Mouse (Mus musculus): ENCODE data around the gene Mto1.

Gene Mto1

DNA sequence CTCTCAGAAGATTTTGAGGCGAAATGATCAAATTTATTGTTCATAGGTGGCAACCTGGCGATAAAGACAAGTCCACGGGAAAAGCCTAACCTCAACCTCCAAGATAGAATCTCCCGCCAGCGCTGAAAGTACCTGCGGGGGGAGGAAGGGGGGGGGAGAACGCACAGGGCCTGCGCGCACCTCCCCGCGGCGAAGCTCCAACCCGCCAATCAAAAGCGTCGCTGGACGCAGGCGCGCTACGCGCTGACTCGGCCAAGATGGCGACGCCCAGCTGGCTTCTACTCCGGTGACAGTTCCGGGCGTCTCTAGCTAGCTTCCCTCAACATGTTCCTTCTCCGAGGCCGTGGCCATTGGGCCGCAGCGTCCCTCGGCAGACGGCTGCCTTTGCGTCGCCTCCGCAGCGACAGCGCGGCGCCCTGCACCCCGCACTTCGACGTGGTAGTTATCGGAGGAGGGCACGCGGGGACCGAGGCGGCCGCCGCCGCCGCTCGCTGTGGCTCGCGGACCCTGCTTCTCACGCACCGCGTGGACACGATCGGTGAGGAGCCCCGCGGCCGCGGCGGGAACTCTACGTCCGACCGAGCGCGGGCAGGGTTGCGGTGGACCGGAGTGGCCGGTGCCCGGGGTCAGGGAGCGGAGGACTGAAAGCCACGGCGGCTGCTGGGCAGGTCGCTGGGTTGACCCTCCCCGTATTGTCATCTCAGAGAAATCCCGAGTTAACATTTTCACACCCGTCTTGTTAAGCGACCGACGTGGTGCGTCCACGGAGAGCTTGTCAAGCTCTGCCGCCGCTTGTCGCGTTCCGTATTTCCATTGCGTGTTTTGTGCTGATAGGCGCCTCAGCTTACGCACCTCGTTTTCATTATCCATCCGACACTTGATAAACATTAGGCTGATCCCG is at the start of gene Mto1, which contains the start of gene Gm17324:
Gene Mto1 (plus strand): TSS at position 236 of the 901 bp plus-strand sequence.
Gene Gm17324 (minus strand): TSS at position 814 of the 901 bp plus-strand sequence.
- under 1% methylated on average over 96 of the region's 96 CpGs for WGBS

GRCm38 (mm10) chr9:78400570-78400969 is 47.4 kb upstream of the Mto1 start:
- 82% methylated on average over 5 of the region's 5 CpGs for WGBS

- WGBS, result 92% methylated on average over 7 of the region's 7 CpGs
Measured at GRCm38 (mm10) chr9:78401596-78401995, 46.4 kb upstream of the Mto1 start.

- WGBS, result 20% methylated on average over 27 of the region's 27 CpGs
Measured at GRCm38 (mm10) chr9:78427362-78427781, 20.6 kb upstream of the Mto1 start.

GRCm38 (mm10) chr9:78428185-78428584 is 19.8 kb upstream of the Mto1 start:
- WGBS, result 92% methylated on average over 6 of the region's 6 CpGs

DNA sequence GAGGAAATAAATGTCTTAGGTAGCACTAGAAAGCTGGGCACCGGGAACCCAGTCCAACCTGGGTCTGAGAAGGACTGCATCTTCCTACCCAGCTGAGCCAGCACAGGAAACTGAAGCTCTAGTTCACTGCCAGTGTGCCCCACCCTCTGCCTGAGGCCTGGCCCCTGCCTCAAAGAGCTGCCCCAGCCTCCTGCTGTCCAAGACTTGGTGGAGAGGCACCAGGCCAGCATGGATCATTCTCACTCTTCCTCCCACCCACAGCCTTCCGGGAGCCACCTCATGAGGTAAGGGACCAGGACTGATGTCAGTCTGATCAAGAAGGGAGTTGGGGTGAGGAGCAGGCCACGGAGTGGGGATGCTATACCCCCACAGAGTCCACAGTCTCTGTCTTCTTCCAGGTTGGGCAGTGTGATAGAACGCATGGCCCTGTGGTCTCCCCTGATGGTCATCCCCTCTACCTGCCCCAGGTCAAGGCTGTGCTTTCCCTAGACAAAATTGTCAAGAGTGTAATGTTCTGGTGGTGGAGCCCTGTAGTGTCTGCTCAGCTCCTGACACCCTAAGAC is 19.1 kb upstream of the Mto1 start:
- 81% methylated on average over 4 of the region's 4 CpGs for WGBS

- 74% methylated on average over 2 of the region's 2 CpGs for WGBS
Measured at GRCm38 (mm10) chr9:78429551-78429950, 18.5 kb upstream of the Mto1 start.

GRCm38 (mm10) chr9:78430486-78430885 is 17.5 kb upstream of the Mto1 start:
- 85% methylated on average over 6 of the region's 6 CpGs for WGBS

- 94% methylated on average over 5 of the region's 5 CpGs for WGBS
Measured at GRCm38 (mm10) chr9:78432471-78432870, 15.5 kb upstream of the Mto1 start.

GRCm38 (mm10) chr9:78439426-78439825 is 8.6 kb upstream of the Mto1 start:
- WGBS, result 80% methylated on average over 5 of the region's 5 CpGs

DNA sequence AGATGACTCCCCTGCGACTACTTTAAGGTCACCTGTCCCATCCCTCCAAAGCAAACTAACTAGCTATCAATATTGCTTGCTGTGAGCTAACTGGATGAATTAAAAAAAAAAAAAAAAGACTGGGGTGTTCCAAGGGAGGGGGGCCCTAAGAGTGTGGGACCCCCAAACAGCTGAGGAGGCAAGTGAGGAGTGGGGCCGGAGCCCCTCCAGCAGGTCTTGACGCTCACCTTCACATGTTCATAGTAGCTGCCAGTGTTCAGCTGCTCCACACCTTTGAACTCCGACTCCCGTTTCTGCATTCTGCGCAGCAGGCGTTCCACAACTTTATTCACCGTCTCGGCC is 5.8 kb upstream of the Mto1 start:
- 7% methylated on average over 9 of the region's 9 CpGs for WGBS

GRCm38 (mm10) chr9:78442579-78443392 is 5.2 kb upstream of the Mto1 start, which contains the start of gene Cgas:
Gene Cgas, minus strand, starts transcription at chr9:78443237.
- 2% methylated on average over 81 of the region's 81 CpGs for WGBS

DNA sequence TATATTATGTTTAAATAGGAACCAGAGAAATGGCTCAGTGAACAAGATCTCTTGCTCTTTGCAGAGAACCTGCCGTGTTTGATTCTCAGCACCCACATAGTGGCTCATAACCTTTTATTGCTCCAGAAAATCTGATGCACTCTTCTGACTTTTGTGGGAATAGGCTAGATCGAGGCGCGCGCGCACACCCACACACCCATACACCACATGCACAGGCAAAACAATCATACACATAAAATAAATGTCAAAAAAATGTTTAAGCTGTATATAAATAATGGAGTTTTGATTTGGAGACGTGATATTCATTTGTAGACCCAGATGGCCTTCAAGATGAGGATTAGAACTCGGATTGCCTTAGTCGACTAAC is 419 bp upstream of the Mto1 start:
- 17% methylated on average over 9 of the region's 9 CpGs for WGBS

DNA sequence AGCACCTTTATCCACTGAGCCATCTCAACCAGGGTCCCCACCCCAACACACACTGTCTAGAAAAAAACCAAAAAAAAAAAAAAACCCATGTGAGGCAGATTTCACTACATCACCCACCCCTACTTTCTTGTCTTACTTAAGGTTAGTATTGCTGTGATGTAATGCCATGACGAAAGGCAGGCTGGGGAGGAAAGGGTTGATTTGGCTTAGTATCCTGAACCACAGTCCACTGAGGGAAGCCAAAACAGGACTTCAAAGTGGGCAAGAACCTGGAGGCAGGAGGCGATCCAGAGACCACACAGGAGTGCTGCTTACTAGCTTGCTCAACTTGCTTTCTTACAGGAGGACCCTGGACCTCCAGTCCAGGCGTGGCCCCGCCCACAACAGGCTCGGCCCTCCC is 2.4 kb downstream of the Mto1 start:
- 66% methylated on average over 5 of the region's 5 CpGs for WGBS

DNA sequence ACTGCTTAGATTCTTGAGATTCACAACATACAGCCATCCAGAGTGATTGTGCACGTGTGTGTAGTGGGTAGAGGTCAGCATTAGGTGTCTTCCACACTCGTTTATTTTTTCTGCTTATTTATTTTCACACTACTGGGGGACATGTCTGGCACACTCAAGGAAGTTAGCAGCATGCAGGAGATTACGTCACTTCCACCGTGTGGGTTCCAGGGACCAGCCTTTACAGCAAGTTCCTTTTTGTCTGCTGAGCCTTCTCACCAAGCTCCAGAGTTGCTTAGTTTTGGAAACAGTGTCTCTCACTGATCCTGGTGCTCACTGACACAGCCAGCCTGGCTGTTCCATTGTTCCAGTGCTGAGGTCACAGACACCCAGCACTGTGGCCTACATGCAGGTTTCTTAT is 3.4 kb downstream of the Mto1 start:
- WGBS, result 75% methylated on average over 4 of the region's 4 CpGs

DNA sequence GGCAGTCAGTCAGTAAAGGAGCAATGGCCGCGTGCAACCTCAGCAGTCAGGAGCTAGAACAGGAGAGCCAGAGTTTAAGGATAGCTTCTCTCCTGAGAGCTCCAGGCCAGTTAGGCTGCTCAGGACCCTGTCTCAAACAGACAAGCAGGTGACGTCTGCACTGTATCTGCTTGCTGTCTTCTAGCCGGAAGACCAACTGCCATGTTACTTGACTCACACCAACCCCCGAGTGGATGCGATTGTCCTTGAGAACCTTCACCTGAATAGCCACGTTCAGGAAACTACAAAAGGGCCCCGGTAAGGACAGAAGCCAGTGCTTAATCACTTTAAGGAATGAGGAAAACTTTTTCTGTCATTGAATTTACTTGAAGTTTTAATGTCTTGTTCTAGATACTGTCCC is 9.0 kb downstream of the Mto1 start:
- 94% methylated on average over 8 of the region's 8 CpGs for WGBS

- 78% methylated on average over 4 of the region's 4 CpGs for WGBS
Measured at GRCm38 (mm10) chr9:78463337-78463736, 15.3 kb downstream of the Mto1 start.

DNA sequence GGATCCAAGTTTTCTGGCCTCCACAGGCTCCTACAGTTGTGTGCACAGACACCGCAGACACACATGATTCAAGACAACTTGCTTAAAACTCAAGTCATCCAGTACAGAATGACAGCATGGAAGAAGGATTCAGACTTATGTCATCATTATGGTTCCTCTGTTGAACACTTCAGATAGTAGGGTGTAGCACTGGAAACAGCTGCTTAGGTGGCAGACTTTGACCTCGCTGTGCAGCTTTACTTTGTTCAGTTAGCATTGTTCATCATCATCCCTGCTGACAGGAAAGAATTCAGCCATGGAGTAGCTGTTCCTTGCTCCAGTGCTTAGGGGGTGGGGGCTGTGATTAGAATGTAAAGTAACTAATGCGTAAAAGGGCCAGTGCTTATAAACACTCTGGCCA is 17.7 kb downstream of the Mto1 start:
- 92% methylated on average over 3 of the region's 3 CpGs for WGBS

DNA sequence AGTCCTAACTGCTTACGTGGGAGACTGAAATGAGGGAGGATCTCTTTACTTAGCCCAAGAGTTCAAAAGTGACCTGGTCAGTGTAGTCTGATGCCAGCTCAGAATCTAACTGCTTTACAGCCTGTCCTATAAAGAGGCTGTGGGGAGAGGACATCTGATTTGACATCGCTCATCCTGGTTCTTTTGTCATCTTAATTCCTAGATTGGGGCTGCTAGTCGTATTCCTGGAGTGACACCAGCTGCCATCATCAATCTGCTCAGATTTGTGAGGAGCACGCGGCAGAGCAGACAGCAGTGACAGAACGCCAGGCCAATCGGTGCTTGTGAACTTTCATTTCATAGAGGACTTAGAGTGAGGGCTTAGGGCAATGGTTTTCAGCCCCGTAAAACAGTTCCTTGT is 25.6 kb downstream of the Mto1 start:
- 69% methylated on average over 8 of the region's 8 CpGs for WGBS

DNA sequence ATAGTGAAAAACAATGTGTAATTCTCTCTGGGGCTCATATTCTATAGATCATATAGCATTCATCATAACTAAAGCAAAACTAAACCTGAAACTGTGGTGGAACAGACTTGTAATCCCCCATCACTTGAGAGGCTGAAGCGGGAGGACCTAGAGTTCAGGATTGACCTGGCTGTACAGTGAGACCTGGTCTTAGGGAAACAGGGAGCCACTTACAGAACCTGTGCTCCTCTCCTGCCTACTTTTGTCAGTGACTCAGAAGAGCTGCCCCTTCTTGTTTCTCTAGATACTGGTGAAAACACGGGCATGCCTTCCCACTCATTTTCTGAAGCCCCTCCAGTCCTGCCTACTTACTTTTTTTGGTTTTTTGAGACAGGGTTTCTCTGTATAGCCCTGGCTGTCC is 26.3 kb downstream of the Mto1 start:
- WGBS, result 67% methylated on average over 2 of the region's 2 CpGs

GRCm38 (mm10) chr9:78474771-78475382 is 26.9 kb downstream of the Mto1 start:
- WGBS, result 70% methylated on average over 5 of the region's 5 CpGs

GRCm38 (mm10) chr9:78475383-78475780 is 27.4 kb downstream of the Mto1 start:
- WGBS, result 80% methylated on average over 2 of the region's 2 CpGs
